Mouse (Mus musculus) CD4-positive, CD25-positive, alpha-beta regulatory T cell, adult 9 weeks (primary cell): ENCODE results near the gene Myt1l. TPM values are rescaled to one million over a fixed set of nuclear protein-coding genes. Genes with fewer than 3 reads are reported as not detected.

Experiments used
- polyA plus RNA-seq: library from polyadenylated mRNA; unstranded; fragments of 100-300 nt; shearing (Covaris generic); gene quantifications from one replicate; pipeline ENCODE4 v1.2.1, GENCODE M21; 2017

Myt1l gene
- not detected for polyA plus RNA-seq

DNA sequence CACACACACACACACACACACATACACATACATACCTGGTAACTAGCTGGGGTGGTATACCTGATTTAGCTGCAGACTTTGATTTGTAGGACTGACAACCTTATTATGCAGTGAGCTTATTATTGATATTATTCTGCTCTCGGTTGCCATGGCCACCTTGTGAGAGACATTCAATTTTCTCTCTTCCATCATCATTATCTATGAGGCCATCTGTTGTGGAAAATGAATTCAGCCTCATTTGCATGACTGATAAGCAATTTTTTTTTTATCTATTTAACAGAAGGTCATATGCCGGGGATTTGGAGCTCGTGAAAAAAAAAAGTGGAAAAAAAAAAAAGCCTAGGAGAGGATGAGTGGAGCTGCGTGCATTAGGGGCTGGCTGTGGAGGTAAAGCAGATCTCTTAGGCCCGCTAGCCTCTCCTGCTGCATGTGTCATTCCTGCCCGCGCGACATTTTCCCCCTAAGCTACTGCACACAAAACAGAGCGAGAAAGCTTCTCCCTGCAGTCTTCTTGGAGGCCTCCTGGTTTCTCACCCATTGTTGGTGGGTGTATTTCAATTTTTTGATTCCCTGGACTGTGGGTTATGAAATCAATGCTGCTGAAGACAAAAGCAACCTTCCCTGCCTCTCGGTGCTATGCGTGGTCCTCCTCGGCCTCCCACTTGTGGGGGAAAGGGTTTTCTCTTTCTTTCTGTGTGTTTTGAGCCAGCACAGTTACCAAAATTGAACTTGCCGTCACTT, at the start of gene Myt1l:
TSS of gene Myt1l (plus strand) at position 354 of the 741 bp plus-strand sequence.

DNA sequence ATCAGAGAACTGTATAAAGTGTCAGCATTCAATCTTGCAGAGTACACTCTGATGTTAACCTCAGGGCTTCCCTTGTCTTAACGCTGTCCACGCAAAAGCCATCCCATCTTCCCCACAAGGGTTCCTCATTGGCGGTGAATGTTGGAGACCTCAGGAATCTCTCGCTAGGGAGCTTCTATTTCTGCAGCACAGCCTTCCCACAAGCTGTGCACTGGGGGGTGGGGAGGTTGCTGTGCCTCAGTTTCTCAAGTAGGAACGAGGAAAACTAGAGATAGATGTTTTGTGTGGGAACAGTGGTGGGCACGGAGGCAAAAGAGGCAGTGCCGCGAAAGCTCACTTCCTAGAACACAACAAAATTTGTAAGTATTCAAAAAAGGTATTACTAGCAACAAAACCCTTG, 409.1 kb downstream of the Myt1l start, which contains the start of gene Pxdn:
TSS of gene Pxdn (plus strand) at position 301 of the 400 bp plus-strand sequence.

